Mouse (Mus musculus) liver, embryonic 15.5 days (tissue): Measurements from ENCODE around the gene Baz2b. TPM values are rescaled to one million over a fixed set of nuclear protein-coding genes. Genes with fewer than 3 reads are reported as not detected.

Source experiments
- ATAC-seq: fragments of 200-750 bp; cut with Nextera tagmentation; 2 replicates; pipeline ENCODE4 v1.8.0; 2017; ENCODE audit warnings: moderate number of reproducible peaks, mild to moderate bottlenecking, moderate library complexity; ENCODE audit not compliant: insufficient read depth
- H3K27ac ChIP-seq: fragments of 300-500 bp; sonication (generic); replicated peaks from 2 replicates; pipeline ENCODE4 v1.5.1; 2015; ENCODE audit warnings: mild to moderate bottlenecking, inconsistent platforms
- H3K27me3 ChIP-seq: fragments of 300-500 bp; sonication (generic); 2 replicates; pipeline ENCODE4 v1.6.1; 2015; ENCODE audit warnings: mild to moderate bottlenecking, inconsistent platforms
- H3K36me3 ChIP-seq: fragments of 300-500 bp; sonication (generic); replicated peaks from 2 replicates; pipeline ENCODE4 v1.6.1; 2015; ENCODE audit warnings: moderate library complexity, mild to moderate bottlenecking, inconsistent platforms
- H3K4me1 ChIP-seq: fragments of 300-500 bp; sonication (generic); replicated peaks from 2 replicates; pipeline ENCODE4 v1.6.1; 2015; ENCODE audit warnings: inconsistent platforms
- H3K4me2 ChIP-seq: fragments of 300-500 bp; sonication (generic); 2 replicates; pipeline ENCODE4 v1.6.1; 2015; ENCODE audit warnings: moderate library complexity, mild to moderate bottlenecking, inconsistent platforms
- H3K4me3 ChIP-seq: fragments of 300-500 bp; sonication (generic); replicated peaks from 2 replicates; pipeline ENCODE4 v1.5.1; 2015; ENCODE audit warnings: mild to moderate bottlenecking, inconsistent platforms
- H3K9ac ChIP-seq: fragments of 300-500 bp; sonication (generic); 2 replicates; pipeline ENCODE4 v1.6.1; 2015; ENCODE audit warnings: moderate library complexity, mild to moderate bottlenecking, inconsistent platforms
- H3K9me3 ChIP-seq: fragments of 300-500 bp; sonication (generic); replicated peaks from 2 replicates; pipeline ENCODE4 v1.6.1; 2016; ENCODE audit warnings: inconsistent platforms
- WGBS: fragments of 180-500 bp; shearing (Covaris S2); methylation state at CpG from one replicate; pipeline ENCODE4 v1.1.7; 2015; ENCODE audit warnings: mixed read lengths; ENCODE audit not compliant: insufficient replicate concordance; 5-methylcytosine and 5-hydroxymethylcytosine counted together
- polyA plus RNA-seq: library from polyadenylated mRNA; unstranded; fragments of >200 nt; fragmentation: Nextera tagmentation; extraction: Ambion mirVana; gene quantifications from 2 replicates; pipeline ENCODE4 v1.2.1, GENCODE M21; 2015

Baz2b gene
- polyA plus RNA-seq, 1 experiment from 2014 or later = 14.8 TPM

- Histone ChIP-seq H3K4me2 (no peak overlapping the region), H3K27me3 (no peaks in the 10 kb centered on the region)
- 77% methylated on average over 10 of the region's 10 CpGs for WGBS
These were observed 90.7 kb downstream of the Baz2b start for GRCm38 (mm10) chr2:60118684-60119558.

DNA sequence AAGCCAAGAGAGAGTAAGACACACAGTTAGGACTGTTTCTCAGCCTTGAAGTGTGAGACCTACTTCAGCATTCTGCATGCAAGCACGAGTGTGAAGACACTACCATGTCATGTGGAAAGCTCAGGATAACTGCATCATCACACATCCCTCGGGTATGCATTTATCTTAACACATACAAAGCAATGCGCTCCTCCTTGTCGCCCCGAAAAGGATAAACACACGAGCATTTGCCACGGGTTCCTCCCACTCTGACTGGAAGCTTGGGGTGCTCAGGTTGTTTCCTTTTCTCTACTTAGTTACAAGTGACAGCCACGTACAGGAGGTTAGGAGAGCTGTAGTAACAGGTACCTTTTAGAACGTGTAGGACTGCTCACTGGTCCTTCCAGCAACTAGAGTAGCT lies 91.8 kb downstream of the Baz2b start:
- Histone ChIP-seq H3K4me2 (no peak overlapping the region), H3K9me3 (no peaks in the 10 kb centered on the region), H3K27me3 (no peaks in the 10 kb centered on the region), H3K4me1 (peaks cover 43% of the 10 kb centered on the region), H3K9ac (no peak overlapping the region), H3K36me3 (no peaks in the 10 kb centered on the region), H3K27ac (no peak overlapping the region), H3K4me3 (no peak overlapping the region)
- no peak for ATAC-seq
- 58% methylated on average over 9 of the region's 9 CpGs for WGBS

More at GRCm38 (mm10) chr2:60118684-60119558, 90.7 kb downstream of the Baz2b start:
- Histone ChIP-seq H3K4me3 (no peak overlapping the region), H3K9ac (no peak overlapping the region), H3K9me3 (no peaks in the 10 kb centered on the region), H3K4me1 (peaks cover 38% of the 10 kb centered on the region), H3K27ac (no peak overlapping the region), H3K36me3 (no peaks in the 10 kb centered on the region)
- ATAC-seq = no peak

GRCm38 (mm10) chr2:60115891-60116554 lies 93.6 kb downstream of the Baz2b start:
- no peak overlapping the region for H3K4me3 ChIP-seq
- no peak overlapping the region for H3K9ac ChIP-seq
- H3K27me3 ChIP-seq = no peaks in the 10 kb centered on the region
- H3K4me2 ChIP-seq = no peak overlapping the region
- peaks cover 30% of the 10 kb centered on the region for H3K4me1 ChIP-seq
- H3K36me3 ChIP-seq = peaks cover 4% of the 10 kb centered on the region; the same call in 1 of the 2 replicates
- H3K9me3 ChIP-seq = no peaks in the 10 kb centered on the region
- H3K27ac ChIP-seq = no peak overlapping the region
- 67% methylated on average over 12 of the region's 12 CpGs for WGBS
- no peak for ATAC-seq

DNA sequence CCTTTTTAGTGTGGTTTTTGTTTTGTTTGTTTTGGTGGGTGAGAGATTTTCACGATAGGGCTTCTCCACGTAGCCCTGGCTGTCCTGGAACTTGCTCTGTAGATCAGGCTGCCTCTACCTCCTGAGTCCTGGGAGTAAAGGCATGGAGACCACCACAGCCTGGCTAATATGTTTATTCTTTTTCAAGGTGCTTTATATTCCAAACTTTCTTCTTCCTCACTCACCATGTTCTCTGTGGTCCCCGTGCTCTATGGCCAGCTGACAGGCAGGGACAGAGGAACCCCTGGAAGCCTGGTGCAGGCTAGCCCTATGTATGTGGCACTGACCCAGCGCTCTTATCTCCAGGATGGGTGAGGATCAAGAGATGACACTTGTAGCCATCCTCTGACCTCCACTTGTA lies 94.7 kb downstream of the Baz2b start:
- H3K27me3 ChIP-seq = no peaks in the 10 kb centered on the region
- no peak for ATAC-seq
- no peak overlapping the region for H3K9ac ChIP-seq
- 72% methylated on average over 4 of the region's 4 CpGs for WGBS
- no peak overlapping the region for H3K4me2 ChIP-seq
- no peak overlapping the region for H3K4me3 ChIP-seq
- H3K27ac ChIP-seq = no peak overlapping the region
- peaks cover 6% of the 10 kb centered on the region; the same call in 1 of the 2 replicates for H3K36me3 ChIP-seq
- H3K9me3 ChIP-seq = no peaks in the 10 kb centered on the region
- peaks cover 20% of the 10 kb centered on the region; the same call in 1 of the 2 replicates for H3K4me1 ChIP-seq

DNA sequence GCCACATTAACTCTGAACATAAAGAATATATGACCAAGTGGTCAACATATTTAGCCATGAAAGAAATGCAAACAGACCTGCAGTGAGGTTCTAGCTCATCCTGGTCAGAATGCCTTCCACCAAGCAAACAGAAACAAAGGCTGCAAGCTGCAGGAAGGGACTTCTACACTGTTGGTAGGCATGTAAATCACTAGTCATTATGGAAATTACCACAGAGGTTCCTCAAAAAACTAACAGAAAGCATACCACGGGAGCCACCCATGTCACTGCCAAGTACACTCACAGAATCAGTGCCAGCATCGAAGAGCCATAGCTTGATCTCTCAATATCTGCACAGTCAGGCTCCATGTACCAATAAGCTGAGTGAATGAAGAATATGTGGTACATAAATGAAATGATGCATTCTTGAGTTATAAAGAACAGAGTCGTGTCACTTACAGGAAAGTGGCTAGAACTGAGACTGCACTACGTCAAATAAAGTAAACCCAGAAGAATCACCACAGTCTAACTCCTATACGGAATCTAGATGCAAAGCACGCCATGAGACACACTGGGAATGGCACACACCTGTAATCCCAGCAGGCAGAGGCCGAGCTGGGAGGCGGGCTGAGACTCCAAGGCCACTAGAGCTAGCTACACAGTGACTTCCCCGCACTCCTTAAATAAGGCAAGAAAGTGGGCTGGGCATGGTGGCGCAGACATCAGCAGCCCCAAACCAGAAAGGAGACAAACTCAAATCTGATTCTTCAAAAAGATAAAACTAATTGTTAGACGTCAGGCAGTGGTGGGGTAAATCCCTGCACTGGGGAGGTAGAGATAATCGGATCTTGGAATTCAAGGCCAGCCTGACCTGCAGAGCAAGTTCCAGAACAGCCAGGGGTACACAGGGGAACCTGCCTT lies 95.7 kb downstream of the Baz2b start:
- Histone ChIP-seq H3K9me3 (no peaks in the 10 kb centered on the region), H3K4me3 (no peak overlapping the region), H3K4me2 (no peak overlapping the region), H3K27ac (no peak overlapping the region), H3K36me3 (peaks cover 6% of the 10 kb centered on the region; the same call in 1 of the 2 replicates), H3K27me3 (no peaks in the 10 kb centered on the region), H3K9ac (no peak overlapping the region), H3K4me1 (peaks cover 17% of the 10 kb centered on the region; the same call in 1 of the 2 replicates)
- no peak for ATAC-seq
- WGBS = 71% methylated on average over 12 of the region's 12 CpGs

DNA sequence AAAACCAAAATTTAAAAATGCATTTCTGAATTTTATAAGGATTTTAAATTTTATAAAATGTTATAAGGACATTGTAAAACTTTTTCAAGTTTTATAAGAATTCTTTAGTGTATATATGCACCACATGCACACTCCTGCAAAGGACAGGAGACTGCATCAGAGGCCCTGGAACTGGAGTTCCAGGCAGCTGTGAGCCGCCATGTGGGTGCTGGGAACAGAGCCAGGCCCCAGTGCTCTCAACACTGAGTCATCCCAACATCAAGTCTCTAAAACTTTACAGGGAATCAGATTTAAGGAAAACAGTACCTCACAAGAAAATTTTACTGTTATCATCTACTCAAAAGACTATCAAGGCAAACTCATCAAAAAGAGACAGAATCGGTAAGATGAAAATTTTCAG lies 97.5 kb downstream of the Baz2b start:
- ATAC-seq = no peak
- Histone ChIP-seq H3K36me3 (peaks cover 6% of the 10 kb centered on the region; the same call in 1 of the 2 replicates), H3K27me3 (no peaks in the 10 kb centered on the region), H3K9ac (no peak overlapping the region), H3K4me3 (no peak overlapping the region), H3K9me3 (no peaks in the 10 kb centered on the region), H3K4me2 (no peak overlapping the region), H3K4me1 (peaks cover 13% of the 10 kb centered on the region; the same call in 1 of the 2 replicates), H3K27ac (no peak overlapping the region)
- 80% methylated on average over 2 of the region's 2 CpGs for WGBS

- Histone ChIP-seq H3K36me3 (peaks cover 6% of the 10 kb centered on the region; the same call in 1 of the 2 replicates), H3K27me3 (no peaks in the 10 kb centered on the region), H3K9me3 (no peaks in the 10 kb centered on the region), H3K4me1 (peaks cover 9% of the 10 kb centered on the region; the same call in 1 of the 2 replicates), H3K27ac (no peak overlapping the region), H3K9ac (no peak overlapping the region), H3K4me2 (no peak overlapping the region), H3K4me3 (no peak overlapping the region)
- 72% methylated on average over 3 of the region's 3 CpGs for WGBS
- ATAC-seq = no peak
These were observed 100.6 kb downstream of the Baz2b start for GRCm38 (mm10) chr2:60109001-60109400.

- 78% methylated on average over 4 of the region's 4 CpGs for WGBS
- ATAC-seq = no peak
These were observed 113.0 kb downstream of the Baz2b start for GRCm38 (mm10) chr2:60096625-60097024.

GRCm38 (mm10) chr2:60090280-60090679 lies 119.4 kb downstream of the Baz2b start:
- WGBS = 80% methylated on average over 6 of the region's 6 CpGs
- no peak overlapping the region for H3K27ac ChIP-seq

More at GRCm38 (mm10) chr2:60096625-60097024, 113.0 kb downstream of the Baz2b start:
- Histone ChIP-seq H3K27ac (no peak overlapping the region), H3K9me3 (no peaks in the 10 kb centered on the region), H3K36me3 (no peaks in the 10 kb centered on the region), H3K4me3 (no peak overlapping the region), H3K4me2 (no peak overlapping the region), H3K27me3 (no peaks in the 10 kb centered on the region), H3K9ac (no peak overlapping the region), H3K4me1 (no peaks in the 10 kb centered on the region)

GRCm38 (mm10) chr2:60089528-60090247 lies 120.0 kb downstream of the Baz2b start:
- Histone ChIP-seq H3K4me3 (no peak overlapping the region), H3K9ac (no peak overlapping the region), H3K4me1 (peaks cover 16% of the 10 kb centered on the region), H3K27ac (no peak overlapping the region), H3K9me3 (no peaks in the 10 kb centered on the region), H3K36me3 (no peaks in the 10 kb centered on the region), H3K27me3 (no peaks in the 10 kb centered on the region), H3K4me2 (peak overlapping the region; percentile 27; the same call in 1 of the 2 replicates)
- no peak for ATAC-seq
- 64% methylated on average over 15 of the region's 15 CpGs for WGBS

More at GRCm38 (mm10) chr2:60090280-60090679, 119.4 kb downstream of the Baz2b start:
- Histone ChIP-seq H3K9ac (no peak overlapping the region), H3K4me3 (no peak overlapping the region), H3K36me3 (no peaks in the 10 kb centered on the region), H3K27me3 (no peaks in the 10 kb centered on the region), H3K4me1 (peaks cover 11% of the 10 kb centered on the region), H3K4me2 (peak overlapping the region; percentile 6; the same call in 1 of the 2 replicates), H3K9me3 (no peaks in the 10 kb centered on the region)
- no peak for ATAC-seq
